Mouse (Mus musculus) adipocyte (in vitro differentiated cells): ENCODE measurements around the gene Pbx4.

Source experiments
- DNase-seq: peaks from one replicate; pipeline ENCODE4 v3.0.0-alpha.2; 2016; ENCODE audit warnings: low spot score

Gene Pbx4

DNA sequence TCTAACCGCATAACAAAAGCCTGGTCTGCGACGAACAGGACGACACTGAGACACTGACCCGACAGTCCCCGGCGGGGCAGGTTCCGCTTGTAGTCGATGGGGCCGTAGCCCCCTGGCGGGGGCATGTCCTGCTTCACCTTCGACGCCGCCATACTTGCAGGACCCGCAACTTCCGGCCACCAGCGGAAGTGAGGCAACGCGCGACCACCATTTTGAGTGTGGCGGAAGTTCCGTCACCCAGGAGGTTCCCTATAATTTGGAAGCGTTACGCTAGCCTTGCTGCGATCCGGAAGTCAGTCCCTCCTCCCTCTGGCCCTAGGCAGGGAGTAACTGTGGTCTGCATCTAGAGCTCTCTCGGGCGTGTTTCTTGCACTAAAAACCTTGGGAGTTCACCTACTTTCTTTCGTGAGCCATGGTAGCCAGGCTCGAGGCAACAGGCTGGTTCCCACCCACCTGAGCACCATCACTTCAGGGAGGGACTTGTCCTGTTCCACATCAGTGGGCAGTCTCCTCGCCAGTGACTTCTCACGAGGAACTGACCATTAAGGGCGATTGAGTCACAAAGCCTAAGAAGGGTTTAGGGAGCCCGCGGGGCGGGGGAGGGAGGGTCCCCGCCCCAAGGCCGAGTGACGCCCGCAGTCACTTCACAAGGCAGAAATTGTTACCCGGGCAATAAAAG lies 69.3 kb downstream of the Pbx4 start:
- peak; percentile 98 for DNase-seq

GRCm38 (mm10) chr8:69902163-69903062 lies 70.1 kb downstream of the Pbx4 start, which contains the start of the genes Tssk6, Ndufa13 and Yjefn3:
Tssk6 (plus strand) TSS chr8:69902184.
Ndufa13 (minus strand) TSS chr8:69902558.
Yjefn3 (minus strand) TSS chr8:69902712.
- no peak for DNase-seq

DNA sequence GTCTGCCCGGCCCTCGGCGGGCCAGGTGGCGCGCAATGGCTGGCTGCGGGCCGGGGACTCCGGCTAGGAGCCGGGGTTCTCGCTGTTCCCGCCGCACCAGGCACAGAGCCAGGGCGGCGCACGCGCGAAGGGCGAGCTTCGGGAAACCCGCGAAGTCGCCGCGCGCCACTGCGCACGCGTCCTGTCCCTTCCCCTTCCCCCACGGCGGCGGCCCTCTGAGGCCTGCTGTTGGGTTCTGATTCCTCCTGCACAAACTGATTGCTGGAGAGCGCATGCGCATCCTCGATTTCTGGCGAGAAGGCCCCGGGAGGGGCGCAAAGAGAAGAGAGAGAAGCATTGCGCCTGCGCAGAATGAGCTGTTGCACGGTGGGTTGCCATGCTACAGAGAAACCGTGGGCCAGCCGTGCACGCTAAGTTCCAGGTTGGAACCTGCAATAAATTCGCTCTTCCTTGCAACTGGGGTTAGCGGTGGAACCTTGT lies 70.8 kb downstream of the Pbx4 start:
- peak; percentile 98 for DNase-seq

- no peak for DNase-seq
Observed at GRCm38 (mm10) chr8:69904096-69904495, 71.8 kb downstream of the Pbx4 start.

DNA sequence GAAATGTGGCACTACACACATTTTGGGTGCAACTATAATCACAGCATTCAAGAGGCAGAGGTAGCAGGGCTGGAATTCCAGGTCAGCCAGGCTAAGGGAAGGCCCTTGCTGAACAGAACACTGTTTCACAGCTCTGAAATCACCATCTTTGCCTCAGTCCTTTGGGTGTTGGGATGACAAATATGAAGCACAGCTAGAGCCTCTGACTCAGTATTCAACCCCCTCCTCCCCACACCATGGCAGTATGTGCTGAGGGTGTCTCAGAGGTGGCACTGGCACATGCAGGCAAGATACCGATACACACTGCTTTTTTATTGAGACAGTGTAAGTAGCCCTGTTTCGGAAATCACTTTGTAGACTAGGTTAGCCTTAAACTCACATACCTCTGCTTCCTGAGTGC lies 74.0 kb downstream of the Pbx4 start:
- DNase-seq, result no peak

DNA sequence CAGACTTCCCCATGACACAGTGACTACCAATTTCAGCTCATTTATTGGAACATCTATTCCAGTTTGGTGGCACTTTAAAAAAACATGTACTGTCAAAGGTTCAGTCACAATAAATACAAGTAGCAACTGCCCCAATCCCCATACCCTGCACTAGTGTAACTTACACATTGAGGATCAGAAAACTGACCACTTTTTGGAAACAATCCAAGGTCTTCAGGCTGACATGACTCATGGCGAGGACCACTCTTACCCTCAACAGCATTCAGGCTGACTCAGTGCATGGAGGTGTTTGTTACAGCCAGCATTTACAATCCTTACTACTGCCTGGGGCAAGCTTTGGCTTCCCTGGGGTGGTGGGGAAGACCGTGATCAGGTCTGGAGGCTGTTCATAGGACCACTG lies 74.8 kb downstream of the Pbx4 start:
- no peak for DNase-seq

GRCm38 (mm10) chr8:69911917-69912316 lies 79.6 kb downstream of the Pbx4 start:
- no peak for DNase-seq

- no peak for DNase-seq
Observed at GRCm38 (mm10) chr8:69912478-69913074, 80.3 kb downstream of the Pbx4 start.

DNA sequence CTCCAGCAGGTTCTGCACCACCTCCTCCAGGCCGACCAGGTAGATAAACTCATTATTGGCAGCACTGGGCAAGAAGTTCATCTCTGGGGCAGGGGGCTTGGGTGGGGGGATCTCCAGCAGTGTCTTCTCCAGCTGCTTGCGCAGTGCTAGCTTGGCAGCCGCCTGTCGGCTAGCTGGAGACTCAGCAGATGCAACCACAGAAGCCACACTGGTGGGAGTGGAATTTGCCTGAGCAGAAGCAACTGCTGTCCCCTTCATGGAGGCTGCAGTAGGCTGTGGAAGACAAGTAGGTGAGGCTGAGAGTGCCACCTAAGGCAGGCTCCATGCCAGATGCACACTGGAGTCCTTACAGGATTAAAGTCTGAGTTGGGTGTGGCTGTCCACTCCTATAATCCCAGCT lies 82.2 kb downstream of the Pbx4 start:
- DNase-seq, result no peak

- DNase-seq, result no peak
Observed at GRCm38 (mm10) chr8:69915748-69916147, 83.5 kb downstream of the Pbx4 start.

DNA sequence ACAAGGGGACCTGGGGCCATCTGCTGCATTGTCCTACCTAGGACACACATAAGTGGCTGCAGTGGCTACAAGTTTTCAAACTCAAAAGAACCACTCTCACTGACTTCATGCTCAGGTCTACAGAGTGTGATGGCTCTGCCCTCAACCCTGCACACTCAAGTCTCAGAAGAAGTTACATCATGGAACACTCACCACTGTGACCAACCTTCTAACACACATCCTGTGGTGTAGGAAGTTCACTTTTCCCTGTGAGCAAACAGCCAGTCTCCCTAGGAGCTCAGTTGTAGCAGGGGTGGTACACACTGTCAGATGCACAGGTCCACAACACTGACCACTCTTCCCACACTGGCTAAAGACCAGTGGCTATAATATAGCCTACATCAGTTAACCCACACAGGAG lies 86.2 kb downstream of the Pbx4 start:
- DNase-seq, result no peak

GRCm38 (mm10) chr8:69919010-69919409 lies 86.7 kb downstream of the Pbx4 start:
- DNase-seq, result peak; percentile 90

DNA sequence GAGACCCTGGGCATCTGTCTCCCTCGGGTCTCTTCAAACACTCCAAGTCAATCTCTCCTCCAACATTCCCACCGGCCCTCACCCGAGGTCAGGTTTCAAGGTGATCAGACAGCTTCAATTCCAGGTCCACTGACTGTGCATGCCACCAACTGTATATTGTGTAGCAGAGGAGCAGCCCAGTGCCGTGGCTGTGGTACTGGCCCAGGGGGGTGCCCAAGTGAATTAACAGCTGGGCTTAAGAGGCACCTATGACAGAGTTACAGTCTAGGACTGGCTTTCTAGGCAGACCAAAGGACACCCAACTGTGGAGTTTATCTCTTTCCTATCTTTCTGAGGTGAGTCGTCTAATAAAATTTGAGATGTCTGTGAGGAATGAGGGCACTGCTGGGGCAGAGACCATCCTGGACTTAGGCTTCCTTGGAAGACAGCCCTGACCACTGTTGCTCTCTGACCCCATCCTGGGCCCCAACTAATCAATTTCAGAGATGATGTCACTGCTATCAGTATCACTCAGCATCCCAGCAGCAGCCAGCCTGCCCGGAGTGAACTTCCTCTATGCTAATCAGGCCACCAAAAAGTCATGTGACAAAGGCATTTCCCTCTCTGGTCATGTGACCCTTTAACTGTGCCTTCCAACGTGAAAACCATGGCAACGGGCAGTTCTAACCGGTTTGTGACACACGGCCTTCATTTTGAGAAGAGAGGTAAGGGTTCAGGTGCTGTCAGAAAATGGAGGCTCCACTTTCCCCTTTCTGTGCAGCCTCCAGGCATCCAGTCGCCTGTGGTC lies 87.8 kb downstream of the Pbx4 start:
- peak; percentile 73 for DNase-seq

DNA sequence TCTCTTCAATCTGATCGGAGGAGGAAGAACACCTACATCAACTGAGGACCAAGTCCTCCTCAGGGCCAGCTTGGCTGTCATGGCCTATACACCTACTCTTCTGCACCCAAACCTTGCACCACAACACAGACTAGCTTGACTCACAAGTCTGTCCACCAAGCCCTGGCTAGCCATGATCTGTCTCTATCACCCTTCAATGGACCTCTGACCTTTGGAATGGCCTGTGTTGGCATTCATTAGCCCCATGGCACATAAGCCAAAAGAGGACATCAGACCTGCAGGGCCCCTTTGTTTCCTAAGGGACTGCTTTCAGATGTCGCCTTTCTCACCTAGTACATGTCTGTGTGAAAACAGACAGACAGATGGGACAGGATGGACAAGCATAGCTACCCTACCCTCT lies 88.8 kb downstream of the Pbx4 start:
- no peak for DNase-seq
